Mouse (Mus musculus): ENCODE results near the gene Pdia4. TPM values are rescaled to one million over a fixed set of nuclear protein-coding genes. Genes with fewer than 3 reads are reported as not detected.
"Not testable (repeated sequence)": the region's sequence is repeated elsewhere in the genome, so short reads cannot be mapped to it uniquely, and the experiment has no call there.

The Pdia4 gene
- polyA plus RNA-seq, 3 experiments from 2014 or later, result 141 to 180 (median 169) TPM

GRCm38 (mm10) chr6:47757849-47758248, 55.4 kb downstream of the Pdia4 start:
- ATAC-seq, result not testable (repeated sequence)

DNA sequence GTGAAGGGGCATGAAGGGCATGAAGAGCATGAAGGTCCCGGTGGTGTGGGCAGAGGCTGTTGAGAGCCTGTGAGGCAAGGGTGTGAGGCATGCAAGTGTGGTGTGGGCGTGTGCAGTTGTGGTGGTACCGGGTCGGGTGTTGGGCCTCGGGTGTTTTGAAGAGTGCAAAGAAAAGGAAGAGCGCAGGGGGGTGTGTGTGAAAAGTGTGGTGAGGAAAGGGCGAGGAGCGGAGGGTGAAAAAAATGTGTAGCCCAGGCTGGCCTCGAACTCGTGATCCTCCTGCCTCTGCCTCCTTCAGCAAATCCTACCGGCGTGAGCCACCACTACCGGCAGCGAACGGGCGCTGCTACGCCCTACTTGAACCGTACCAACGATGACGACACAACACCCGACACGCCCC, 55.8 kb downstream of the Pdia4 start:
- ATAC-seq, result not testable (repeated sequence)

DNA sequence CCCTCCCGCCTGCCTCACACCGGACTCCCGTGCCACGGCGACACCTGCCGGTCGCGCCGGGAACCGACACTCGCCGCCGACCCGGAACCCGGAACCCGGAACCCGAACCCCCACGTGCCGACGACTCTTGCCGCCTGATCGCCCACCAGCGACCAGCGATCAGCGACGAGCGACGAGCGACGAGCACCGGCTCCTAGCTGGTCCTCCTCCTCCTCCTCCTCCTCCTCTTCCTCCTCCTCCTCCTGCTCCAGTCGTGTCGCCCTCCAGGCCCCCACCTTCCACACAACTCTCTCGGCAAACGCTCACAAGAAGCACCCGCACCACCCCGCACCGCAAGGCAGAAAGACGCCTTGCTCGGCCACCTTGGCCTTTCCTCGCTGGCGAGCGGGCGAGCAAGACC, 60.1 kb downstream of the Pdia4 start:
- not testable (repeated sequence) for ATAC-seq

- not testable (repeated sequence) for ATAC-seq
These were observed 64.9 kb downstream of the Pdia4 start for GRCm38 (mm10) chr6:47748306-47748705.

- not testable (repeated sequence) for ATAC-seq
These were observed 65.3 kb downstream of the Pdia4 start for GRCm38 (mm10) chr6:47747886-47748285.

Other genes with a start within 250 kb of the Pdia4 start
- 10 to 100 TPM; 41.2 to 67.6 (median 43.2) TPM for gene Ezh2, start 218.1 kb downstream of the Pdia4 start, polyA plus RNA-seq (2017; shearing (Covaris generic))
- under 1 TPM in 2 of 3 experiments, not detected in 1; 0.11 to 0.34 TPM for gene Zfp786, start 17.4 kb upstream of the Pdia4 start, polyA plus RNA-seq (2017; shearing (Covaris generic))
- gene Zfp398, start 22.2 kb upstream of the Pdia4 start, polyA plus RNA-seq (2017; shearing (Covaris generic)), result 10 to 100 TPM in 2 of 3 experiments, 1 to 10 TPM in 1; 7.2 to 16.0 (median 12.8) TPM
- 1 to 10 TPM; 2.2 to 2.7 (median 2.6) TPM for gene Zfp282, start 63.8 kb upstream of the Pdia4 start, polyA plus RNA-seq (2017; shearing (Covaris generic))
- gene Zfp212, start 107.0 kb upstream of the Pdia4 start, polyA plus RNA-seq (2017; shearing (Covaris generic)), result 10 to 100 TPM; 13.3 to 16.0 (median 13.6) TPM
- 10 to 100 TPM; 14.0 to 31.5 (median 28.4) TPM for gene Zfp956, start 140.0 kb upstream of the Pdia4 start, polyA plus RNA-seq (2017; shearing (Covaris generic))
- gene Zfp777, start 235.5 kb upstream of the Pdia4 start, polyA plus RNA-seq (2017; shearing (Covaris generic)), result 1 to 10 TPM; 4.1 to 6.5 (median 5.7) TPM